Mouse (Mus musculus): ENCODE data around the gene Glis1. TPM values are rescaled to one million over a fixed set of nuclear protein-coding genes. Genes with fewer than 3 reads are reported as not detected.

The Glis1 gene
- polyA plus RNA-seq, 1 experiment from 2014 or later = 0.49 TPM

- no peaks in the 10 kb centered on the region for H3K36me3 ChIP-seq
- H3K9me3 ChIP-seq = no peaks in the 10 kb centered on the region
- no peak overlapping the region for H3K9ac ChIP-seq
- H3K27ac ChIP-seq = no peak overlapping the region
- 0 out of 2 replicates have a peak, but pooled peaks cover 4% of the 10 kb centered on the region for H3K4me1 ChIP-seq
- 68% methylated on average over 5 of the region's 5 CpGs for WGBS
- H3K27me3 ChIP-seq (replicated peaks) = 0 out of 2 replicates have a peak, but pooled peaks cover 1% of the 10 kb centered on the region
- no peak overlapping the region for H3K4me3 ChIP-seq (replicated peaks)
- ATAC-seq (ENCODE audit: insufficient read depth, low FRiP score, low read depth) = no peak
- H3K4me2 ChIP-seq = no peak overlapping the region
These were observed 214.6 kb downstream of the Glis1 start for GRCm38 (mm10) chr4:107648959-107649485.

- Histone ChIP-seq H3K9ac (no peak overlapping the region), H3K4me2 (no peak overlapping the region), H3K27me3 (replicated peaks) (0 out of 2 replicates have a peak, but pooled peaks cover 4% of the 10 kb centered on the region), H3K27ac (no peak overlapping the region), H3K9me3 (no peaks in the 10 kb centered on the region), H3K4me3 (replicated peaks) (no peak overlapping the region), H3K36me3 (no peaks in the 10 kb centered on the region), H3K4me1 (0 out of 2 replicates have a peak, but pooled peaks cover 4% of the 10 kb centered on the region)
- ATAC-seq (ENCODE audit: insufficient read depth, low FRiP score, low read depth) = no peak; the same call in 1 of the 2 replicates
- WGBS = 34% methylated on average over 12 of the region's 12 CpGs
These were observed 216.7 kb downstream of the Glis1 start for GRCm38 (mm10) chr4:107651021-107651496.

GRCm38 (mm10) chr4:107652598-107653279 is 218.3 kb downstream of the Glis1 start:
- Histone ChIP-seq H3K36me3 (no peaks in the 10 kb centered on the region), H3K4me3 (replicated peaks) (no peak overlapping the region), H3K4me1 (0 out of 2 replicates have a peak, but pooled peaks cover 4% of the 10 kb centered on the region), H3K4me2 (peak overlapping the region; percentile 35), H3K9ac (no peak overlapping the region), H3K27me3 (replicated peaks) (0 out of 2 replicates have a peak, but pooled peaks cover 4% of the 10 kb centered on the region), H3K27ac (no peak overlapping the region), H3K9me3 (no peaks in the 10 kb centered on the region)
- peak; percentile 67; the same call in 1 of the 2 replicates for ATAC-seq (ENCODE audit: insufficient read depth, low FRiP score, low read depth)
- WGBS = 10% methylated on average over 7 of the region's 7 CpGs

- H3K4me3 ChIP-seq (replicated peaks) = no peak overlapping the region
- no peak overlapping the region for H3K4me2 ChIP-seq
- H3K27me3 ChIP-seq (replicated peaks) = 0 out of 2 replicates have a peak, but pooled peaks cover 4% of the 10 kb centered on the region
- no peaks in the 10 kb centered on the region for H3K9me3 ChIP-seq
- 67% methylated on average over 5 of the region's 5 CpGs for WGBS
- 0 out of 2 replicates have a peak, but pooled peaks cover 4% of the 10 kb centered on the region for H3K4me1 ChIP-seq
- no peak overlapping the region for H3K27ac ChIP-seq
- H3K9ac ChIP-seq = no peak overlapping the region
- no peaks in the 10 kb centered on the region for H3K36me3 ChIP-seq
- ATAC-seq (ENCODE audit: insufficient read depth, low FRiP score, low read depth) = 0 out of 2 replicates have a peak, but pooled peaks have one; percentile 6
These were observed 218.9 kb downstream of the Glis1 start for GRCm38 (mm10) chr4:107653280-107653643.

- Histone ChIP-seq H3K9me3 (no peaks in the 10 kb centered on the region), H3K36me3 (no peaks in the 10 kb centered on the region), H3K4me3 (replicated peaks) (no peak overlapping the region), H3K27ac (no peak overlapping the region), H3K4me2 (no peak overlapping the region), H3K27me3 (replicated peaks) (no peaks in the 10 kb centered on the region), H3K4me1 (no peaks in the 10 kb centered on the region), H3K9ac (no peak overlapping the region)
- 79% methylated on average over 11 of the region's 11 CpGs for WGBS
- ATAC-seq (ENCODE audit: insufficient read depth, low FRiP score, low read depth) = no peak
These were observed 226.3 kb downstream of the Glis1 start for GRCm38 (mm10) chr4:107660649-107661048.

GRCm38 (mm10) chr4:107668514-107668913 is 234.1 kb downstream of the Glis1 start:
- no peaks in the 10 kb centered on the region for H3K9me3 ChIP-seq
- no peak for ATAC-seq (ENCODE audit: insufficient read depth, low FRiP score, low read depth)
- H3K27ac ChIP-seq = no peak overlapping the region
- no peak overlapping the region for H3K4me2 ChIP-seq
- no peak overlapping the region for H3K4me3 ChIP-seq (replicated peaks)
- H3K9ac ChIP-seq = no peak overlapping the region
- no peaks in the 10 kb centered on the region for H3K4me1 ChIP-seq
- H3K27me3 ChIP-seq (replicated peaks) = peaks cover 4% of the 10 kb centered on the region
- 93% methylated on average over 2 of the region's 2 CpGs for WGBS
- no peaks in the 10 kb centered on the region for H3K36me3 ChIP-seq

GRCm38 (mm10) chr4:107670731-107671130 is 236.3 kb downstream of the Glis1 start:
- Histone ChIP-seq H3K27me3 (replicated peaks) (peaks cover 6% of the 10 kb centered on the region), H3K4me2 (no peak overlapping the region), H3K9me3 (no peaks in the 10 kb centered on the region), H3K9ac (no peak overlapping the region), H3K4me3 (replicated peaks) (no peak overlapping the region), H3K27ac (no peak overlapping the region), H3K4me1 (no peaks in the 10 kb centered on the region), H3K36me3 (no peaks in the 10 kb centered on the region)
- 58% methylated on average over 5 of the region's 5 CpGs for WGBS
- no peak for ATAC-seq (ENCODE audit: insufficient read depth, low FRiP score, low read depth)

- Histone ChIP-seq H3K36me3 (no peaks in the 10 kb centered on the region), H3K9me3 (no peaks in the 10 kb centered on the region), H3K27ac (no peak overlapping the region), H3K4me1 (no peaks in the 10 kb centered on the region), H3K9ac (no peak overlapping the region), H3K4me3 (replicated peaks) (no peak overlapping the region), H3K4me2 (no peak overlapping the region), H3K27me3 (replicated peaks) (peaks cover 6% of the 10 kb centered on the region)
- WGBS = 20% methylated on average over 23 of the region's 23 CpGs
- ATAC-seq (ENCODE audit: insufficient read depth, low FRiP score, low read depth) = peak; percentile 81
These were observed 239.4 kb downstream of the Glis1 start for GRCm38 (mm10) chr4:107673638-107674321.

GRCm38 (mm10) chr4:107674322-107674644 is 239.9 kb downstream of the Glis1 start:
- no peak for ATAC-seq (ENCODE audit: insufficient read depth, low FRiP score, low read depth)
- Histone ChIP-seq H3K4me2 (no peak overlapping the region), H3K4me3 (replicated peaks) (no peak overlapping the region), H3K27me3 (replicated peaks) (peaks cover 6% of the 10 kb centered on the region), H3K9ac (no peak overlapping the region), H3K4me1 (no peaks in the 10 kb centered on the region), H3K36me3 (no peaks in the 10 kb centered on the region), H3K27ac (no peak overlapping the region), H3K9me3 (no peaks in the 10 kb centered on the region)
- WGBS = 21% methylated on average over 5 of the region's 5 CpGs

- ATAC-seq (ENCODE audit: insufficient read depth, low FRiP score, low read depth) = no peak
- Histone ChIP-seq H3K9me3 (no peaks in the 10 kb centered on the region), H3K27me3 (replicated peaks) (peaks cover 6% of the 10 kb centered on the region), H3K9ac (no peak overlapping the region), H3K4me2 (no peak overlapping the region), H3K27ac (peak overlapping the region; percentile 28; the same call in 1 of the 2 replicates), H3K36me3 (no peaks in the 10 kb centered on the region), H3K4me3 (replicated peaks) (no peak overlapping the region), H3K4me1 (no peaks in the 10 kb centered on the region)
- 60% methylated on average over 10 of the region's 10 CpGs for WGBS
These were observed 241.3 kb downstream of the Glis1 start for GRCm38 (mm10) chr4:107675645-107676044.

DNA sequence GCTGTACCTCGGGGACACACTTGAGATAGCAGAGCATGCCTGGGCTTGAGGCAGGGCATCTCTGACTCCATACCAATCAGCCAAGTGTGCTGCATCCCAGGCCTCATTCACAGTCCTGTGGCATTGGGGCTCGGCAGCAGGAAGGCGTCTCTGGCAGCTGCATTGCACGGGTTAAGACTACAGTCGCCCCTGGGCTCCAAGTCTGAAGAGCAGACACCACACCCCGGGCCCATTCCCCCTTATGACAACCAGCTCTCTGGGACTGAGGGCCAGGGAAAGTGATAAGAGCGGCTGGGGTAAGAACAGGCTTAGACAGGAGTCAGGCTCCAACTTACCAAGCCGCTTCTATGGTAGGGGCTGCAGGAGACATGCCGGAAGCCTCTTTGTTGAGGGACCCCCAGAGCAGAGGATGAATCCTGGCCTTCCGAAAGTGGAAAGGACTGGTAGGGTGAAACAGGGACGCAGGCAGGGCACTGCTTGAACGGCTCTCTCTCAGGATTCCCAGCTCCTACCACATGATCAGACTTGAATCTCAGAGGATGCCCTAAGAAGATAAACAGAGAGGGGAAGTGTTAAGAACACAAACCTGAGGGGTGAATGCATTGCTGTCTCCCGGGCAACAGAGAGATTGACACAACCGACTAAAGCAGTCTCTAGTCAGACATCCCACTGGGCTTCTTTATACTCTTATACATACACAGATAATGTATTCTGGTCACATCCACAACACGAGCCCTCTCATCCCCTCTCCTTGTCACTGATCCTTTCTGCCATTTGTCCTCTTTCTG is 246.1 kb downstream of the Glis1 start:
- no peaks in the 10 kb centered on the region for H3K27me3 ChIP-seq (replicated peaks)
- WGBS = 46% methylated on average over 15 of the region's 15 CpGs
- no peaks in the 10 kb centered on the region for H3K36me3 ChIP-seq
- H3K27ac ChIP-seq = no peak overlapping the region
- no peaks in the 10 kb centered on the region for H3K4me1 ChIP-seq
- H3K9ac ChIP-seq = no peak overlapping the region
- ATAC-seq (ENCODE audit: insufficient read depth, low FRiP score, low read depth) = no peak
- no peak overlapping the region for H3K4me2 ChIP-seq
- H3K9me3 ChIP-seq = no peaks in the 10 kb centered on the region
- no peak overlapping the region for H3K4me3 ChIP-seq (replicated peaks)

Data from stomach, embryonic 15.5 days (tissue).